Mouse (Mus musculus) left cerebral cortex, postnatal 36 days (tissue): ENCODE results near the gene Neurod2. TPM values are rescaled to one million over a fixed set of nuclear protein-coding genes. Genes with fewer than 3 reads are reported as not detected.

ENCODE experiments used
- DNase-seq, 2 experiments: peaks; one replicate each; pipeline ENCODE4 v3.0.0; 2021 to 2022; ENCODE audit warnings: low spot score in 2 of 2, mixed read lengths in 1 of 2
- intact Hi-C: fragments of 180-260 bp; cut with DNase I; formaldehyde crosslinking; loops from one replicate; pipeline ENCODE4 v1.15.1; 2025
- total RNA-seq, 2 experiments: library from RNA; stranded (reverse); gene quantifications; 2 replicates each; pipeline ENCODE4 v1.2.3; 2021

The Neurod2 gene
- total RNA-seq, 2 experiments from 2014 or later, result 65.2 to 77.3 TPM

GRCm38 (mm10) chr11:98356625-98357394, 27.4 kb upstream of the Neurod2 start:
- intact Hi-C loops, result no loop called here
- DNase-seq, result no peak

DNA sequence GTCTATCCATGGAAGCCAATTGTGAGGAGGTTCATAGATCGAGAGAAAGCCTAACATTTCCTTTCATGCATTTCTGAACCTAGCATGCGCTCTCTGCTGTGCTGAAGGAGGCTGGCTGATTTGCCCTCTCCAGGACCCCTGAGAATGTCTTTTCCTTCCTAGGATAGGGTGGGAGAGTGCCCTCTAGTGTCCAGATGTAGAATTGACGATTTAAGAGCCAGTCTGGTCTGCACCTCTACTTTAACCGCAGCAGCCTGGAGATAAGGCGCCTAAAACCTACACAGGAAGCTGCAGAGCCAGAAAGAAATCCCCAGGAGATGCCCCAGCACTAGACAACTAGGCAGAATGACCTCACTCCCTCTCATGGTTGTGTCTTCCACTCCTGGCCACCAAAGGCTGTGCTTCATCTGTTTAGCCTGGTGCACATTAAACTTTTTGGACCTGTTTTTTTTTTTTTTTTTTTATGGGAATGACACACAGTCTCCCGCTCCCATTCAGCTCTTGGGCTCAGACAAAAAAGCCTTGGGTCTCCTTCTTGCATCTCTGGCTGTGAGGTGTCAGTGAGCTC, 26.4 kb upstream of the Neurod2 start:
- intact Hi-C loops, result no loop called here
- peak in 1 of 2 experiments; percentile 56 for DNase-seq

GRCm38 (mm10) chr11:98354445-98354844, 25.0 kb upstream of the Neurod2 start:
- intact Hi-C loops, result no loop called here
- peak; percentile 60 to 62 for DNase-seq

GRCm38 (mm10) chr11:98353651-98354211, 24.3 kb upstream of the Neurod2 start:
- intact Hi-C loops, result no loop called here

DNA sequence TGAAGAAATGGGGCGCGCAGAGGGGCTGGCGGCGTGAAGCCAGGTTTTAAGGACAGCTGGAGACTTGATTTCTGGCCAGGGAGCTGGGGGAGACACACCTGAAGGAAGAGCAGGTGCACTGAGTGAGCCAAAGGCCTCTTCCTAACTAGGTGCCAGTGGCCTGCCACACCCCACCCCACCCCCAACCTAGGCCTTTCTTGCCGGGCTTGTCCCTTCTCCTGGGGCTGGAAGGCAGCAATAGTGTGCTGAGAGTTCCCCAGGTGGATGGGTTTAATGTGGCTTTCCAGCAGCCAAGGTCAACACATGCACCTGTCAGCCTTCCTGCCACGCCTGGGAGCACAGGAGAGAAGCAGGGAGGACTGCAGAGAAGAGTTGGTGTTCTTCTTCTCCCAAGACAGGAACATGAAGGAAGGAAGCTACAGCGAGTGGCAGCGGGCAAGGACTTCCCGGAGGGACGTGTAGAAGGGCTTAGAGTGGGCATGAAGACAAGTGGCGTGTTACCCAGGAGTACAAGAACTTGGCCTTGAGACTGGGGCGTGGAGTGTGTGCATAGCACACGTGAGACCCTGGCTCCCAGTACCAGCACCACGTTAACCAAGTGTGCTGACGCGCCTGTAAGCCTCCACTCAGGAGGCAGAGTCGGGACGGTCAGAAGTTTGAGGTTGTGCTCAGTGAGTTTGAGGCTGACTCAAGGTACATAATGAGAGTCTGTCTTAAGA, 23.0 kb upstream of the Neurod2 start:
- no peak for DNase-seq

More at GRCm38 (mm10) chr11:98353651-98354211, 24.3 kb upstream of the Neurod2 start:
- DNase-seq, result peak in 1 of 2 experiments; percentile 45

GRCm38 (mm10) chr11:98349308-98349707, 19.9 kb upstream of the Neurod2 start:
- no peak for DNase-seq
- intact Hi-C loops, result no loop called here

More for the DNA sequence above, 23.0 kb upstream of the Neurod2 start:
- intact Hi-C loops, result no loop called here

DNA sequence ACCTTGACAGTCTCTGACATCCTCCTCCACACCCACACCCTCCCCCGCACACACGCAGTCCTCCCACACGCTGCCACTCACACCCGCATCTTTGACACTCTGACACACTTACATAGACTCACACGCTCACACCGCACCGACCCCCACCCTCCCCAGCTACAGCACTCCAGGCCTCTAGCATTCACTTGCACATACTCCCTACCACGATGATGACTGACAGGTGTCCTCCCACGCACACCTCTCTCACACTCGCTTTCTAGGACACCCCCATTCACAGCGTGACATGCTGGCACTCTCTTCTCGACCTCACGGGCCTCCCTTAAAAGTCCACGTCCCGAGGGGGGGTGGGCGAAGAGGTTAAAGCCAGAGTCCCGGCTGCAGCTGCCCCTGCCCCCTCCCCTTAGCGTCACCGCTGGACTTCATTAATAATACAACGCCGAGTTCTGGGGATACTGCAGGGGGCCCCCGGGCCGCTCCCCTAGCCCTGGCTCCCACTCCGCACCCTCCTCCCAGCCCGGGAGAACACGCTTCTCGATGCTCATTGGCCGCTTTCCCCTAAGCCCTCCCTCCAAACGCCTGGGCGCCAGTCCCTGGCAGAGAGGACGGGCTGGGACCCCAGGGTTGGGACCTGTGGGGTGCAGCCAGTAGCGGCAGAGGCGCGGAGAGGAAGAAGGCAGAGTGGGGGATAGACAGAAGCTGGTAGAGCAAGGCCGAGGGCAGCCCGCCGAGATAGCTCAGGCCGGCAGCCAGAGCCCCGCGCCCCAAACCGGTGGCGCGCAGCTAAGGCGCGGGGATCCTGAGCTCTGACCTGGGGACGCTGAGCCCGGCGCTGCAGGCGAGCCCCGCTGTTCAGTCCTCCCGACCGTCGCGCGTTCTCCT, 18.9 kb upstream of the Neurod2 start, which contains the start of gene Ppp1r1b:
Ppp1r1b (plus strand) TSS at position 322 of the 879 bp plus-strand sequence.
- peak; percentile 71 to 77 for DNase-seq
- intact Hi-C loops, result no loop called here

DNA sequence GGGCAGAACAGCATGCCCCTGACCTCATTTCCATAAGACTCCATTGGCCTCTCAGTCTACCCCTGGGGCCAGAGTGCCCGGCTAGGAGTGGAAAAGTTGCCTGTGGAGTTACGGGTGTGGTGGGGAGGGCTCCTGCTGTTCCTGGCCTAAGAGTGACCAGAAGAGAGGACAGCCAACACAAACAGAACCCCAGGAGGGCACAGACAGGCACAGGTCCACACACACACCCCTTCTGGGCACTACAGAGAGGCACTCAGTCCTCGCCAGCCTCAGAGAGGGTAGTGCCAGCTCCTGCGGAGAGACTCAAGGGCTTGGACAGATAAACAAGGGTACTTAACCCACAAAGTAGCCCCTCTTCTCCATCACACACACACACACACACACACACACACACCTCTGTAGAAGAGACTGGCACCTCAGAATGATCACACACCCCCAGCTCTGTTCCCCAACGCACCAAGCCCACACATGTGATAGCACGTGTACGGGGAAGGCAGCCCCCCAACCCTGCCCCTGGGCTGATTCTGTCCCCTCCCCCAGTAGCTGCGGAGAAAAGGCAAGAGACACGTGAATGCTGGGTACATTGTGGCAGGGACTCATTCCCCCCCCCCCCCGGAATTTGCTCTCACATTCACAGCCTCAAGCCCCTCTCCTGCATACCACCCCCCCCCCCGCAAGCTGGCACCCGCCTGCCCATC, 18.1 kb upstream of the Neurod2 start:
- DNase-seq, result no peak
- intact Hi-C loops, result no loop called here

- peak; percentile 60 to 69 for DNase-seq
- intact Hi-C loops, result no loop called here
These were observed 16.7 kb upstream of the Neurod2 start for GRCm38 (mm10) chr11:98346168-98346567.

GRCm38 (mm10) chr11:98345253-98345652, 15.8 kb upstream of the Neurod2 start:
- DNase-seq, result peak; percentile 81 to 86
- intact Hi-C loops, result no loop called here

- intact Hi-C loops, result loop anchor here (1.0 to 5.0 kb wide), 4 partner anchors 47 to 115 kb away; partner anchors contain the start of gene Mien1
- DNase-seq, result peak; percentile 96 to 98
These were observed 12.8 kb upstream of the Neurod2 start for GRCm38 (mm10) chr11:98342000-98342945.

DNA sequence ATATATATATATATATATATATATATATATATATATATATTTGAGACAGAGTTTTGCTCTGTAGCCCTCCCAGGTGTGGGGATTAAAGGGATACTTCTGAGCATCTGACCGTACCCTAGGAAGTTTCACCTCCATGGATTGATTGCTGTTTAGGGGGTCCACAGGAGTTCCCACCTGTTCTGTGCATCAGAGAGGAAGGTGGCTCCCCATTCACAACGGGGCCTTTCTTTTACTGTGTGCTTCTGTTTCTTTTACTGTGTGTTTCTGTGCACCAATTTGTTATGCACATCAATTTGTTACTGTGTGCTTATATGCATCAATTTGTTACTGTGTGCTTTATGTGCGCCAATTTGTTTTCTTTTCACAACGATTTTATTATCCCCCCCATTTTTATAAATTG, 11.7 kb upstream of the Neurod2 start:
- intact Hi-C loops, result loop anchor here (5.0 kb wide), 1 partner anchor 96 kb away; the partner anchor contains the start of gene Mien1
- no peak for DNase-seq

- intact Hi-C loops, result loop anchor here (5.0 kb wide), 1 partner anchor 97 kb away; the partner anchor contains the start of gene Mien1
- DNase-seq, result no peak
These were observed 11.1 kb upstream of the Neurod2 start for GRCm38 (mm10) chr11:98340597-98340996.

DNA sequence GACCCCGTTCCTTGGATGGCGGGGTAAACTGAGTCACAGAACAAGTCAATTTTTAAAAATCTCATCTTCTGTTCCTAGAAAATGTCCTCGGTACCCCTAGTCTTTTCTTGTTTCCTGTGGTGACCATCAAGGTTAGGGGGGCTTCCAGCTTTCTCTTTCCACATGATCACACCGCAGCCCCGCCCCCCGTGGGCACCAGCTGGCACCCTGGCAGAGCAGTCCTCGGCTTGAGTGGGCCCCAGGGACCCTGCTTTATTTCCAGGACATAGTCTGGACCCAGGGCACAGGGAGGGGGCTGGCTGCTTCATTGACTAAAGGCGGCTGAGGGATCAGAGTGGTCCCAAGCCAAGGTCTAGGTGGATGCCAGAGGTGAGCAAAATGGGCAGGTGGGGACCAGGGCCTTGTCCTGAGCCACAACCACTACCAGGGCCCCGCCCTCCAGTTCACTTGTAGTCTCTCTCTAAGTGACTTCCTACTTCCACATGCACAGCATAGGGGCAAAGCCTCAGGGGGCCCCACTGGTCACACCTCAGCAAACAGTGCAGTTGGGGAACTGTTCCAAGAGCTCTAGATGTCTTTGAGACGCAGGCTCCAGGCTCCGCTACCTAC, 10.3 kb upstream of the Neurod2 start:
- no peak for DNase-seq
- intact Hi-C loops, result loop anchor here (5.0 to 10.0 kb wide), 2 partner anchors 98 to 205 kb away; partner anchors contain the start of genes Ikzf3 and Mien1

- intact Hi-C loops, result loop anchor here (10.0 kb wide), 1 partner anchor 206 kb away; the partner anchor contains the start of gene Ikzf3
These were observed 9.6 kb upstream of the Neurod2 start for GRCm38 (mm10) chr11:98339071-98339501.

GRCm38 (mm10) chr11:98338507-98338961, 9.1 kb upstream of the Neurod2 start:
- DNase-seq, result peak; percentile 89 to 95
- intact Hi-C loops, result loop anchor here (10.0 kb wide), 1 partner anchor 206 kb away; the partner anchor contains the start of gene Ikzf3

More at GRCm38 (mm10) chr11:98339071-98339501, 9.6 kb upstream of the Neurod2 start:
- DNase-seq, result peak; percentile 46 to 49
